Mouse (Mus musculus): ENCODE data around the gene Il31.

GRCm38 (mm10) chr5:123501973-123502372 is 12.7 kb upstream of the Il31 start:
- TF ChIP-seq CTCF (IDR thresholded peaks at IDR 0.05; ENCODE audit: borderline replicate concordance, extremely low read depth, insufficient read depth, insufficient read length) = no peak
- no peak for TF ChIP-seq POLR2A (IDR thresholded peaks at IDR 0.05; ENCODE audit: borderline replicate concordance, extremely low read depth, insufficient read depth, insufficient read length, poor library complexity, severe bottlenecking)

Measured in brain, embryonic 14.5 days (tissue).